Mouse (Mus musculus) midbrain, embryonic 13.5 days (tissue): Measurements from ENCODE around the gene Coro2a. TPM values are rescaled to one million over a fixed set of nuclear protein-coding genes. Genes with fewer than 3 reads are reported as not detected.
A peak's percentile ranks its signal among the peaks of the same experiment; 100 is the strongest.

Experiments
- ATAC-seq: fragments of 200-750 bp; cut with Nextera tagmentation; 2 replicates; pipeline ENCODE4 v1.8.0; 2017; ENCODE audit warnings: mild to moderate bottlenecking, moderate TSS enrichment, moderate library complexity
- H3K27ac ChIP-seq: fragments of 300-500 bp; sonication (generic); 2 replicates; pipeline ENCODE4 v1.5.1; 2015; ENCODE audit warnings: inconsistent platforms, mild to moderate bottlenecking, moderate library complexity
- H3K27me3 ChIP-seq: fragments of 300-500 bp; sonication (generic); 2 replicates; pipeline ENCODE4 v1.6.1; 2015; ENCODE audit warnings: mild to moderate bottlenecking, inconsistent platforms
- H3K36me3 ChIP-seq: fragments of 300-500 bp; sonication (generic); 2 replicates; pipeline ENCODE4 v1.6.1; 2015; ENCODE audit warnings: mild to moderate bottlenecking, inconsistent platforms
- H3K4me1 ChIP-seq: fragments of 300-500 bp; sonication (generic); replicated peaks from 2 replicates; pipeline ENCODE4 v1.6.1; 2015; ENCODE audit warnings: inconsistent platforms
- H3K4me2 ChIP-seq: fragments of 300-500 bp; sonication (generic); replicated peaks from 2 replicates; pipeline ENCODE4 v1.6.1; 2015; ENCODE audit warnings: moderate library complexity, mild to moderate bottlenecking, inconsistent platforms
- H3K4me3 ChIP-seq: fragments of 300-500 bp; sonication (generic); replicated peaks from 2 replicates; pipeline ENCODE4 v1.5.1; 2015; ENCODE audit warnings: mild to moderate bottlenecking, inconsistent platforms
- H3K9ac ChIP-seq: fragments of 300-500 bp; sonication (generic); replicated peaks from 2 replicates; pipeline ENCODE4 v1.6.1; 2015; ENCODE audit warnings: mild to moderate bottlenecking, inconsistent platforms
- H3K9me3 ChIP-seq: fragments of 300-500 bp; sonication (generic); 2 replicates; pipeline ENCODE4 v1.6.1; 2016; ENCODE audit warnings: mild to moderate bottlenecking, inconsistent platforms
- WGBS: fragments of 180-500 bp; shearing (Covaris S2); methylation state at CpG from one replicate; pipeline ENCODE4 v1.1.7; 2015; 5-methylcytosine and 5-hydroxymethylcytosine counted together
- polyA plus RNA-seq: library from polyadenylated mRNA; unstranded; fragments of >200 nt; fragmentation: Nextera tagmentation; extraction: Ambion mirVana; gene quantifications from 2 replicates; pipeline ENCODE4 v1.2.1, GENCODE M21; 2015

Coro2a gene
- polyA plus RNA-seq, 1 experiment from 2014 or later: 2.5 TPM

DNA sequence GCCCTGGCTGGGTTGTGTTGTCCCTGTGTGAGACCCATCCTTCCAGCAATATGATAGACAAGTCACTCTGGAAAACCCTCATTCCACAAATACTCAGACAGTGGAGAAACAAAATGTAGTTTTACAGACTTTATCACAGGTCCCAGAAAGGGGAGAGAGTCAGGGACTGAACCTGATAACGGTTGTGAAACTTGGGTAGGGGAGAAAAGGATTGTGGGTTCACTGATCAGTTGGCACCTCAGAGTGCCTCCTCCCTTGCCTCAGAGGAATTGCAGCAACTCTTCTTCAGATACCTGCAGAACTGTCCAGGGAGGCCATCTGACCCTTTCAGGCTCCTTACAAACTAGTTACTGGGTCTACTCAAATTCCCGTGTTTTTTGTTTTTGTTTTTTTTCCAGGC lies 30.5 kb upstream of the Coro2a start:
- no peak for ATAC-seq
- Histone ChIP-seq H3K4me1 (0 out of 2 replicates have a peak, but pooled peaks cover 3% of the 10 kb centered on the region), H3K4me2 (no peak overlapping the region), H3K27me3 (no peaks in the 10 kb centered on the region), H3K9me3 (no peaks in the 10 kb centered on the region), H3K4me3 (no peak overlapping the region), H3K36me3 (no peaks in the 10 kb centered on the region), H3K27ac (no peak overlapping the region), H3K9ac (no peak overlapping the region)
- WGBS: 77% methylated on average over 2 of the region's 2 CpGs

DNA sequence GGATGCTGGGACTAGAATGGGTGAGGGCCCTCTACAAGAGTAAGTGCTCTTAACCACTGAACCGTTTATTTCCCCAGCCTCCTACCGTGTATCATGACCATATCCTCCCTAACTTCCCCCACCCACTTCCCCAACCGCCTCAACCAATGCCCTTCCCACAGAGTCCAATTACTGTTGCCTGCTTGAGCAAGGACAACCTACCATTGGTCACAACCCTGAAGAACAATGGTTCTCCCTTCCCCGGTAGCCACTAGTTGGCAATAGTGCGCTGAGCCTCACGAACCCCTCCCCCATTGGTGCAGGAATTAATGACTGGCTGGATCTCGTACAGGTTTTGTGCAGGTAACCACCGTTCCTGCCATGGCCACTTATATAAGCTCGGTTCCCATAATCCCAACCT lies 28.4 kb upstream of the Coro2a start:
- Histone ChIP-seq H3K9ac (no peak overlapping the region), H3K4me3 (no peak overlapping the region), H3K27ac (no peak overlapping the region), H3K27me3 (no peaks in the 10 kb centered on the region), H3K36me3 (no peaks in the 10 kb centered on the region), H3K4me1 (0 out of 2 replicates have a peak, but pooled peaks cover 3% of the 10 kb centered on the region), H3K9me3 (no peaks in the 10 kb centered on the region), H3K4me2 (no peak overlapping the region)
- WGBS: 63% methylated on average over 9 of the region's 9 CpGs
- ATAC-seq: no peak

GRCm38 (mm10) chr4:46628873-46629272 lies 26.9 kb upstream of the Coro2a start:
- H3K9ac ChIP-seq: no peak overlapping the region
- H3K4me3 ChIP-seq: no peak overlapping the region
- no peaks in the 10 kb centered on the region for H3K9me3 ChIP-seq
- H3K36me3 ChIP-seq: no peaks in the 10 kb centered on the region
- 57% methylated on average over 9 of the region's 9 CpGs for WGBS
- no peaks in the 10 kb centered on the region for H3K27me3 ChIP-seq
- no peak overlapping the region for H3K27ac ChIP-seq
- 0 out of 2 replicates have a peak, but pooled peaks cover 6% of the 10 kb centered on the region for H3K4me1 ChIP-seq
- no peak overlapping the region for H3K4me2 ChIP-seq
- ATAC-seq: no peak

DNA sequence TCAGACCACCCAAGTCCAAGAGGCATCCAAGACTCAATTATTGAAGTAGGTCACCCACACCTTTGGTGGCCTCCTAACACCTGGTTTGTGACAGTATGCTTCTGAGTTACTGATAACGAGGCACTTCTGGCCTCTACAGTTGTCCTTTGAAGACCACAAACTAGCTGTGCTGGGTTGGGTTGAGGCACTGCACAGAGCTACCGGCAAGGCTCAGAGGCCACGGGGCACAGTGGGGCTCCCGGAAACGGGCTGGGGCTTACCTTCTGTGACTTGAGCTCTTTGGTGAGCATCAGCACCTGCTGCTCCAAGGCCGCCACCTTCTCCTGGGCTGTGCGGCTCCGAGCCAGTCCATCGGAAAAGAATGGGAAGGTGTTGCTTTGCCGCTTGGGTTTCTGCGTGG lies 26.1 kb upstream of the Coro2a start:
- H3K4me3 ChIP-seq: no peak overlapping the region
- H3K4me2 ChIP-seq: no peak overlapping the region
- no peaks in the 10 kb centered on the region for H3K27me3 ChIP-seq
- 81% methylated on average over 11 of the region's 11 CpGs for WGBS
- no peak overlapping the region for H3K9ac ChIP-seq
- no peaks in the 10 kb centered on the region for H3K9me3 ChIP-seq
- no peaks in the 10 kb centered on the region for H3K36me3 ChIP-seq
- no peak for ATAC-seq
- H3K4me1 ChIP-seq: 0 out of 2 replicates have a peak, but pooled peaks cover 6% of the 10 kb centered on the region
- H3K27ac ChIP-seq: no peak overlapping the region

GRCm38 (mm10) chr4:46625101-46625500 lies 23.1 kb upstream of the Coro2a start:
- Histone ChIP-seq H3K9me3 (no peaks in the 10 kb centered on the region), H3K27ac (no peak overlapping the region), H3K4me2 (no peak overlapping the region), H3K4me1 (peaks cover 11% of the 10 kb centered on the region; the same call in 1 of the 2 replicates), H3K4me3 (no peak overlapping the region), H3K27me3 (peaks cover 4% of the 10 kb centered on the region; the same call in 1 of the 2 replicates), H3K36me3 (no peaks in the 10 kb centered on the region), H3K9ac (no peak overlapping the region)
- WGBS: 83% methylated on average over 10 of the region's 10 CpGs
- ATAC-seq: no peak

DNA sequence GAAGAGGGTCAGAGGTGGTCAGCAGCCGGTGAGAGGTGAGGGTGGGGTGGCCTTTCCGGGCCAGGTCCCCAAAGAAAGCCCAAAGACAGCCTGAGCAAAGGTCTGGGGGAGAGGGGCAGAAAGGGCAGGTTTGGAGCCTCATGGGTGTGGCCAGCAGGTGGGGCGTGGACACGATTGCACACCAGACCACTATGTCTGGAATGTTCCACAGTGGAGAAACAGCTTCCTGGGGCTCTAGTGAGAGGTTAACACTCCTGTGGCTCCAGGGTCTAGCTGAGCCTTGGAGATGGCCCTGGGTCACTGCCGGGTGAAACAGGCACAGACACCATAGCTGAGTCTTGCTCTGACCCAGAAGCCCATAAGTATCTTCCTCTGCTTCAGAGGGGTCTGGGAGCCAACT lies 21.0 kb upstream of the Coro2a start:
- peaks cover 9% of the 10 kb centered on the region; the same call in 1 of the 2 replicates for H3K27me3 ChIP-seq
- no peak overlapping the region for H3K27ac ChIP-seq
- no peak for ATAC-seq
- no peaks in the 10 kb centered on the region for H3K36me3 ChIP-seq
- H3K4me1 ChIP-seq: peaks cover 8% of the 10 kb centered on the region; the same call in 1 of the 2 replicates
- WGBS: 90% methylated on average over 5 of the region's 5 CpGs
- no peak overlapping the region for H3K4me3 ChIP-seq
- H3K9ac ChIP-seq: no peak overlapping the region
- H3K4me2 ChIP-seq: no peak overlapping the region
- no peaks in the 10 kb centered on the region for H3K9me3 ChIP-seq

DNA sequence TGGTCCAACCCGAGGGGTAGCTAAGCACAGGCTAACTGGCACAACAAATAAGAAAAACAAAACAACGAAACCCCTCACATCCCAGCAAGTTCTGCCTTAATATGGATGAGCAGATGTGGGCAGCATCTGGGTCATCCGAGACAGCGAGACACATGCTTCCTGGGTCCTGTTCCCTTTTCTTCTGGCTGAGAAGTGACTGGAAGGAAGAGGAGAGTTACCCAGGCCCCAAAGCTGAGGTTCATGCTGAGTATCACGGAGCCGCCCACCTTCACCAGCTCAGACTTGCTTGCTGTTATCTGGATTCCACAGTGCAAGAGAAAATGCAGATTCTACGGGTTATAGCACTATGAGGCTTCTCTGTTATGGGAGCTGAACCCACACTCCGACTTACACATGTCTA lies 18.9 kb upstream of the Coro2a start:
- no peak for ATAC-seq
- WGBS: 81% methylated on average over 8 of the region's 8 CpGs

DNA sequence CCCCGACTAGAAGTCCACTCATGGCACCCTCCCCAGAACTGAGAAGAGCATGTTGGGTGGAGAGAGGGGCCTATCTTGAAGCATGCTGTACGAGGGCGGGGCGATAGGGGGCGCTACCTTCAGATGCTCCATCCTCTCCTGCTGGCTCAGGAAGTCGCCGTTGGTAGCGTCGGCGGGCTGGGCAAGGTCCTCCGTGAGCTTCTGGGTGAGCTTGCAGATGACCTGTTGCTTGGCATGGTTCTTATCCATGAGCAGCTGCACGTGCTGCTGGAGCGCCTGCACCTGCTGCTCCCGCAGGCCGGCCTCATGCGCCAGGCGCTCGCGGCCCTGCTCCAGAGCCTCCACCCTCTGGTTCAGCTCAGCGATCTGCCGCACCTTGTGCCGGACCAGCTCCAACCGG lies 18.3 kb upstream of the Coro2a start:
- peaks cover 9% of the 10 kb centered on the region; the same call in 1 of the 2 replicates for H3K27me3 ChIP-seq
- no peak overlapping the region for H3K9ac ChIP-seq
- H3K4me1 ChIP-seq: peaks cover 8% of the 10 kb centered on the region; the same call in 1 of the 2 replicates
- peak overlapping the region; percentile 36 for H3K4me2 ChIP-seq
- H3K9me3 ChIP-seq: no peaks in the 10 kb centered on the region
- H3K36me3 ChIP-seq: no peaks in the 10 kb centered on the region
- 8% methylated on average over 23 of the region's 23 CpGs for WGBS
- H3K4me3 ChIP-seq: no peak overlapping the region
- 0 out of 2 replicates have a peak, but pooled peaks have one; percentile 19 for ATAC-seq
- H3K27ac ChIP-seq: no peak overlapping the region

More for the DNA sequence above, 18.9 kb upstream of the Coro2a start:
- Histone ChIP-seq H3K4me2 (no peak overlapping the region), H3K27me3 (peaks cover 9% of the 10 kb centered on the region; the same call in 1 of the 2 replicates), H3K4me3 (no peak overlapping the region), H3K9me3 (no peaks in the 10 kb centered on the region), H3K9ac (no peak overlapping the region), H3K4me1 (peaks cover 8% of the 10 kb centered on the region; the same call in 1 of the 2 replicates), H3K36me3 (no peaks in the 10 kb centered on the region), H3K27ac (no peak overlapping the region)

GRCm38 (mm10) chr4:46618196-46618817 lies 16.3 kb upstream of the Coro2a start:
- Histone ChIP-seq H3K36me3 (no peaks in the 10 kb centered on the region), H3K9ac (no peak overlapping the region), H3K4me3 (no peak overlapping the region), H3K9me3 (no peaks in the 10 kb centered on the region), H3K4me1 (peaks cover 6% of the 10 kb centered on the region; the same call in 1 of the 2 replicates), H3K27ac (no peak overlapping the region), H3K4me2 (no peak overlapping the region), H3K27me3 (peaks cover 13% of the 10 kb centered on the region; the same call in 1 of the 2 replicates)
- no peak for ATAC-seq
- 62% methylated on average over 11 of the region's 11 CpGs for WGBS

- H3K9ac ChIP-seq: no peak overlapping the region
- peaks cover 8% of the 10 kb centered on the region; the same call in 1 of the 2 replicates for H3K4me1 ChIP-seq
- no peak overlapping the region for H3K27ac ChIP-seq
- no peak for ATAC-seq
- no peaks in the 10 kb centered on the region for H3K9me3 ChIP-seq
- H3K36me3 ChIP-seq: no peaks in the 10 kb centered on the region
- H3K27me3 ChIP-seq: peaks cover 13% of the 10 kb centered on the region; the same call in 1 of the 2 replicates
- WGBS: 77% methylated on average over 6 of the region's 6 CpGs
- H3K4me3 ChIP-seq: no peak overlapping the region
- H3K4me2 ChIP-seq: no peak overlapping the region
Measured at GRCm38 (mm10) chr4:46617408-46617807, 15.4 kb upstream of the Coro2a start.

DNA sequence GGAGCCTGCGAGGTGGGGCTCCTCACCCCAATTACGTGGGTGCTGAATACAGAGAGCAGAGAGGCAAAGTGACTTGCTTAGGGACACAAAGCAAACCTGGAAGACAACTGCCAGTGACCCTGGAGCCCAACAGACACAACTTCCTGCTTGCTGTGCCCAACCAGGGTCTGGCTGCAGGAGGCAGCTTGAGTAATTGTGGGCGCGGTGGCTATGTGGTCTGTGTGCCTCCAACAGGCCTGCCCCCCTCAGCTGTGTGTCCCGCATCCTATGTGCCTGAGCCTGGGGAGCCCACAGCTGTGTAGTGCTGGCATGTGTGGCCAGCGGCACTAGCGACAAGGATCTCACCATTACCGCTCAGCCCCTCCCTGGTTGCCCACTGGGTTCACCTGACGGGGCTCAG lies 12.6 kb upstream of the Coro2a start:
- H3K36me3 ChIP-seq: no peaks in the 10 kb centered on the region
- H3K9me3 ChIP-seq: no peaks in the 10 kb centered on the region
- 78% methylated on average over 9 of the region's 9 CpGs for WGBS
- peaks cover 4% of the 10 kb centered on the region; the same call in 1 of the 2 replicates for H3K27me3 ChIP-seq
- no peak overlapping the region for H3K4me3 ChIP-seq
- no peak overlapping the region for H3K4me2 ChIP-seq
- H3K27ac ChIP-seq: no peak overlapping the region
- no peak overlapping the region for H3K9ac ChIP-seq
- ATAC-seq: no peak
- 0 out of 2 replicates have a peak, but pooled peaks cover 3% of the 10 kb centered on the region for H3K4me1 ChIP-seq

DNA sequence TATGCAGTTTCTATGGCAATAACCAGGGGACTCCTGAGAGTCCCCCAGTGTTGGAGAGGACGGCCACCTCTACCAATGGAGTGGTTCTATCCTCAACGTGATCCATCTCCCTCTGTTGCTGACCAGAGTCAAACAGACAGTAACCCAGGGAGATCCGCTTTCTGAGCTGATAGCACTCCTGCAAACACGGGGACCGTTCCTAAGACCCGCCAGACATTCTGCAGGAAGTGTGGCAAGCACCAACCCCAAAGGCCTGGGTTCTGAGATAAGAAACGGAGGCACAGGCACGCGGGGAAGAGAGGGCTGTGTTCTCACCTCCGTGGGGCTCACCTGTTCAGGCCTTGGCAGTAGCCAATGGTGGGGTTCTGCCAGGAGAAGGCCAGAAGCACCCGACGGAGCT lies 11.6 kb upstream of the Coro2a start:
- Histone ChIP-seq H3K4me1 (0 out of 2 replicates have a peak, but pooled peaks cover 3% of the 10 kb centered on the region), H3K4me3 (no peak overlapping the region), H3K36me3 (no peaks in the 10 kb centered on the region), H3K27me3 (peaks cover 4% of the 10 kb centered on the region; the same call in 1 of the 2 replicates), H3K27ac (no peak overlapping the region), H3K9me3 (no peaks in the 10 kb centered on the region), H3K4me2 (no peak overlapping the region), H3K9ac (no peak overlapping the region)
- 83% methylated on average over 12 of the region's 12 CpGs for WGBS
- no peak for ATAC-seq
